Mouse (Mus musculus) midbrain, embryonic 16.5 days (tissue): Measurements from ENCODE around the gene Khdc1c. TPM values are rescaled to one million over a fixed set of nuclear protein-coding genes. Genes with fewer than 3 reads are reported as not detected.
"Not testable (repeated sequence)": the region's sequence is repeated elsewhere in the genome, so short reads cannot be mapped to it uniquely, and the experiment has no call there.

Experiments used
- ATAC-seq: fragments of 200-750 bp; cut with Nextera tagmentation; 2 replicates; pipeline ENCODE4 v1.8.0; 2017; ENCODE audit warnings: moderate TSS enrichment
- H3K27ac ChIP-seq: fragments of 300-500 bp; sonication (generic); 2 replicates; pipeline ENCODE4 v1.5.1; 2014; ENCODE audit warnings: mild to moderate bottlenecking, low read length, mixed read lengths
- H3K27me3 ChIP-seq: fragments of 300-500 bp; sonication (generic); 2 replicates; pipeline ENCODE4 v1.6.1; 2014; ENCODE audit warnings: low read depth, low read length, mixed read lengths; ENCODE audit not compliant: control insufficient read depth, insufficient read depth
- H3K36me3 ChIP-seq: fragments of 300-500 bp; sonication (generic); 2 replicates; pipeline ENCODE4 v1.6.1; 2014; ENCODE audit warnings: mild to moderate bottlenecking, low read length, moderate library complexity, mixed read lengths; ENCODE audit not compliant: control insufficient read depth, insufficient read depth
- H3K4me1 ChIP-seq: fragments of 300-500 bp; sonication (generic); 2 replicates; pipeline ENCODE4 v1.6.1; 2014; ENCODE audit warnings: mild to moderate bottlenecking, low read length, mixed read lengths; ENCODE audit not compliant: control insufficient read depth, insufficient read depth
- H3K4me2 ChIP-seq: fragments of 300-500 bp; sonication (generic); 2 replicates; pipeline ENCODE4 v1.6.1; 2014; ENCODE audit warnings: mild to moderate bottlenecking, low read length, mixed read lengths
- H3K4me3 ChIP-seq: fragments of 300-500 bp; sonication (generic); 2 replicates; pipeline ENCODE4 v1.5.1; 2014; ENCODE audit warnings: low read depth, mild to moderate bottlenecking, low read length, moderate library complexity, mixed read lengths
- H3K9ac ChIP-seq: fragments of 300-500 bp; sonication (generic); 2 replicates; pipeline ENCODE4 v1.6.1; 2014; ENCODE audit warnings: low read depth, low read length, mixed read lengths
- H3K9me3 ChIP-seq: fragments of 300-500 bp; sonication (generic); replicated peaks from 2 replicates; pipeline ENCODE4 v1.6.1; 2014; ENCODE audit warnings: mild to moderate bottlenecking, low read length, mixed read lengths; ENCODE audit not compliant: control insufficient read depth, poor library complexity, severe bottlenecking
- WGBS: fragments of 180-500 bp; shearing (Covaris S2); extraction: QIAGEN DNeasy Blood & Tissue Kit; methylation state at CpG from one replicate; pipeline ENCODE4 v1.1.7; 2014; 5-methylcytosine and 5-hydroxymethylcytosine counted together
- polyA plus RNA-seq: library from polyadenylated mRNA; unstranded; fragments of >200 nt; fragmentation: Nextera tagmentation; extraction: Ambion mirVana; gene quantifications from 2 replicates; pipeline ENCODE4 v1.2.1, GENCODE M21; 2015

Khdc1c gene
- polyA plus RNA-seq, 1 experiment from 2014 or later = not detected

GRCm38 (mm10) chr1:21340745-21341144 is 27.4 kb upstream of the Khdc1c start:
- WGBS = 91% methylated on average over 1 of the region's 1 CpGs
- Histone ChIP-seq H3K4me3 (no peak overlapping the region), H3K4me2 (no peak overlapping the region), H3K27me3 (no peaks in the 10 kb centered on the region), H3K27ac (no peak overlapping the region), H3K4me1 (no peaks in the 10 kb centered on the region), H3K9ac (no peak overlapping the region), H3K9me3 (no peaks in the 10 kb centered on the region), H3K36me3 (no peaks in the 10 kb centered on the region)
- no peak for ATAC-seq

- H3K9ac ChIP-seq = no peak overlapping the region
- ATAC-seq = peak; percentile 71
- H3K27ac ChIP-seq = no peak overlapping the region
- no peaks in the 10 kb centered on the region for H3K4me1 ChIP-seq
- no peak overlapping the region for H3K4me2 ChIP-seq
- no peak overlapping the region for H3K4me3 ChIP-seq
- H3K36me3 ChIP-seq = no peaks in the 10 kb centered on the region
- 64% methylated on average over 4 of the region's 4 CpGs for WGBS
- H3K27me3 ChIP-seq = no peaks in the 10 kb centered on the region
- H3K9me3 ChIP-seq = no peaks in the 10 kb centered on the region
These were observed 23.9 kb upstream of the Khdc1c start for GRCm38 (mm10) chr1:21344253-21344652.

DNA sequence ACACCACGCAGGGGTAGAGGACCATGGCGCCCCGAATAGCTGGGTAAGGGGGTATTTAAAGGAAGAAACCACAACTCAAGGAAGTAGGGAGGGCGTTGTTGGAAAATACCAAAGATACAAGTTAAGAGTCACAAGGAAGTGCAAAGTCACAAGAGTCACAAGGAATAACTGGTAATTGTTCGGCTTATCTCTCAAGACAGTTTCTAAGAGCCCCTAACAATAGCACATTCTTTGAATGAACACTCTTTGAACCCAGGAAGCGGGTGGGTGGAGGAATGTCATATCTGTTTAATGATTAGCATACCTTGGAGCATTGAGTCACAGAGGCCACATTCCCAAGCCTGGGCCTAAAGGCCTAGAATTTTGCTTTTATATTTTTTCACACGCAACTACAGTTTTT is 23.4 kb upstream of the Khdc1c start:
- H3K27me3 ChIP-seq, H3K4me1 ChIP-seq, H3K36me3 ChIP-seq, H3K4me3 ChIP-seq, H3K4me2 ChIP-seq, H3K9me3 ChIP-seq, H3K9ac ChIP-seq, ATAC-seq, H3K27ac ChIP-seq: not testable (repeated sequence)
- 90% methylated on average over 7 of the region's 7 CpGs for WGBS

DNA sequence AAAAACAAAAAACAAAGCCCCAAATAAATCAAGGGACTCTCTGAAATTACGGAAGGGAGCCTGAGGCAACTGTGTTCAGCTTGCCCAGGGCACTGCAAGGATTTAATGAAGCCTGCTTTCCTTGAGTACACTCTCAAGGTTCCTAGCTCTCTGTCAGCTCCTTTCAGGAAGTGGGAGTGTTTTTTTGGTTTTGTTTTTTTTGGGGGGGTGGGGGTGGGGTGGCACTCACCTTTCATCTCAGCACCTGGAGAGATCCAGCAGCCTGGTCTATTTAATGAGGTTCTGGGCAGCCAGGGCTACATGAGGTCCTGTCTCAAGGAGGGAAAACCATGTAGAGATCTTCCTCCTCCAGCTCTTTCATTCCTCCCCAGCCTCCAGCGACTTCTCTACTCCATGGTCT is 18.8 kb upstream of the Khdc1c start, which contains the start of gene Khdc1a:
Khdc1a (plus strand) TSS at position 301 of the 400 bp plus-strand sequence.
- H3K27me3 ChIP-seq = no peaks in the 10 kb centered on the region
- no peak within 1 kb of the TSS for H3K4me2 ChIP-seq
- 76% methylated on average over 2 of the region's 2 CpGs for WGBS
- H3K27ac ChIP-seq = no peak within 1 kb of the TSS
- no peak within 1 kb of the TSS for H3K9ac ChIP-seq
- no peaks in the 10 kb centered on the region for H3K36me3 ChIP-seq
- no peaks in the 10 kb centered on the region for H3K4me1 ChIP-seq
- no peak within 1 kb of the TSS for H3K4me3 ChIP-seq
- no peak for ATAC-seq
- H3K9me3 ChIP-seq = no peaks in the 10 kb centered on the region

- Histone ChIP-seq H3K4me3 (no peak within 1 kb of the TSS), H3K4me2 (no peak within 1 kb of the TSS), H3K4me1 (no peaks in the 10 kb centered on the region), H3K36me3 (no peaks in the 10 kb centered on the region), H3K9me3 (no peaks in the 10 kb centered on the region), H3K27me3 (no peaks in the 10 kb centered on the region), H3K27ac (no peak within 1 kb of the TSS), H3K9ac (no peak within 1 kb of the TSS)
- 84% methylated on average over 1 of the region's 1 CpGs for WGBS
- ATAC-seq = no peak
These were observed 15.1 kb downstream of the Khdc1c start, which contains the start of gene Khdc1b for GRCm38 (mm10) chr1:21383256-21383655. TSS of gene Khdc1b (plus strand) at chr1:21383556.

DNA sequence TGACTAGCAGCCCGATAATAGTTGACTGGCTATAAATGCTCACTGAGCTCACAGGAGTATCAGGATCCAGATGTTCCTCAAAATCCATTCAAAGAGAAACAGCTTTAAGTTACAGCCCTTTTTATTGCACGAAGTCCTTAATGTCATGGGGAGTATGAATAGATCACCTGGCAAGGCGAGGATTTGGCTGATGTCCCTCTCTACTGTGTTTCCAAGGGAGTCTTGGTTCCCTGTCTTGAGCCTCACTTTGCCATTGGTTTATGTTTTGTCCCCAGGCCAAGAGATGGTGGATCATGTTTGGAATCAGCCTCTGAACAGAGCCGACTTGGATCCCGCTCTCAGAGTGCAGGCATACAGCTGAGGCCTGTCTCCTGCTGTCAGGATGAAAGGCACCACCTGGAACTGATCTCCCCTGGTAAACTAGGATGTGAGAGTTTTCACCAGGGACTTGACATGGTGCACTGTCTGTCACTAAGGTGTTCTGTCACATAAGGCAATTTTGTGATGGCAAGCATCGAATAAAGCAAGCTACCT is 23.1 kb downstream of the Khdc1c start:
- ATAC-seq = no peak
- no peaks in the 10 kb centered on the region for H3K27me3 ChIP-seq
- H3K9ac ChIP-seq = no peak overlapping the region
- H3K36me3 ChIP-seq = no peaks in the 10 kb centered on the region
- H3K4me2 ChIP-seq = no peak overlapping the region
- no peaks in the 10 kb centered on the region for H3K4me1 ChIP-seq
- no peaks in the 10 kb centered on the region for H3K9me3 ChIP-seq
- H3K27ac ChIP-seq = no peak overlapping the region
- H3K4me3 ChIP-seq = no peak overlapping the region
- 80% methylated on average over 6 of the region's 6 CpGs for WGBS

- Histone ChIP-seq H3K27me3 (no peaks in the 10 kb centered on the region), H3K9me3 (no peaks in the 10 kb centered on the region), H3K27ac (no peak overlapping the region), H3K4me1 (no peaks in the 10 kb centered on the region), H3K36me3 (no peaks in the 10 kb centered on the region; the same call in 1 of the 2 replicates), H3K9ac (no peak overlapping the region), H3K4me3 (no peak overlapping the region), H3K4me2 (no peak overlapping the region)
- ATAC-seq = no peak
- WGBS = 87% methylated on average over 8 of the region's 8 CpGs
These were observed 34.7 kb downstream of the Khdc1c start for GRCm38 (mm10) chr1:21402804-21403203.

GRCm38 (mm10) chr1:21407266-21407665 is 39.1 kb downstream of the Khdc1c start:
- H3K9me3 ChIP-seq = no peaks in the 10 kb centered on the region
- H3K4me2 ChIP-seq = no peak overlapping the region
- 48% methylated on average over 2 of the region's 2 CpGs for WGBS
- ATAC-seq = no peak
- no peak overlapping the region for H3K4me3 ChIP-seq
- no peak overlapping the region for H3K27ac ChIP-seq
- no peak overlapping the region for H3K9ac ChIP-seq
- no peaks in the 10 kb centered on the region; the same call in 1 of the 2 replicates for H3K36me3 ChIP-seq
- no peaks in the 10 kb centered on the region; the same call in 1 of the 2 replicates for H3K4me1 ChIP-seq
- H3K27me3 ChIP-seq = no peaks in the 10 kb centered on the region

DNA sequence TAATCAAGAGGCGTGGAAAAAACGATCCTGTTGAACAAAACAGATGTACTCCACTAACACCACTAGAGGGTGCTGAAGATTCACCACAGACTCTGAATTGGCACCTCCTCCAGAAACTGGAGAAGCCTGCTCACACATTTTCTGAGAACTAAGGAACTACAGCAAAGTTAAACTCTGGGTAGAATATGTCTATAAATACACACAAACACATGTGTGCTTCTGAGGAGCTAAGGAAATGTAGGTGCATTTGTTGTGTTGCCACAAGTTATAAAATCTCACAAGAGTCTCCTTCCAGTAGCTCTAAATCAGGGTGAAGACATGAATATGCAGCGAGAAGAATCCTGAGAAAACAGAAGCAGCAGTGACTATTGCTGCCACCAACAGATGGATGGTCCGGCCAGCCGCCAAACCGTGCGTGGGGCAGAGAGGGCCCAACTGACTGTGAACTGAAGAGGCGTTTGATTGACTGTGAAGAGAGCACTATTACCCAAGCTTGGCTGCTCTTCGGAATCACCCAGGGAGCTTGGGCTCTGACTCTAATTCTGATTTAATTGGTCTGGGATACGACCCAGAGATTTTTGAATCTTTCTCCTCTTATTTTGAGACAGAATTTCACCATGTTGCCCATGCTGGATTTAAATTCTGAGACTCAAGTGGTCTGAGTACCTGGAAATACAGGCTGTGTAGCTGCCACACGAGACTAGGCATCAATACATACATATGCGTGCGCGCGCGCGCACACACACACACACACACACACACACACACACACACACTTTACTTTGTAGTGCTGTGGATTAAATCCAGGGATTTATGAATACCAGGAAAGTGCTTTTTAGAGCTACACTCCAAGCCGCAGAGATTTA is 43.4 kb downstream of the Khdc1c start:
- Histone ChIP-seq H3K4me1 (no peaks in the 10 kb centered on the region; the same call in 1 of the 2 replicates), H3K4me2 (no peak overlapping the region), H3K36me3 (no peaks in the 10 kb centered on the region), H3K9me3 (no peaks in the 10 kb centered on the region), H3K27ac (no peak overlapping the region), H3K4me3 (no peak overlapping the region), H3K27me3 (no peaks in the 10 kb centered on the region), H3K9ac (no peak overlapping the region)
- 53% methylated on average over 18 of the region's 18 CpGs for WGBS
- peak; percentile 91 for ATAC-seq
